Mouse (Mus musculus): Measurements from ENCODE around the gene F12.

The F12 gene

DNA sequence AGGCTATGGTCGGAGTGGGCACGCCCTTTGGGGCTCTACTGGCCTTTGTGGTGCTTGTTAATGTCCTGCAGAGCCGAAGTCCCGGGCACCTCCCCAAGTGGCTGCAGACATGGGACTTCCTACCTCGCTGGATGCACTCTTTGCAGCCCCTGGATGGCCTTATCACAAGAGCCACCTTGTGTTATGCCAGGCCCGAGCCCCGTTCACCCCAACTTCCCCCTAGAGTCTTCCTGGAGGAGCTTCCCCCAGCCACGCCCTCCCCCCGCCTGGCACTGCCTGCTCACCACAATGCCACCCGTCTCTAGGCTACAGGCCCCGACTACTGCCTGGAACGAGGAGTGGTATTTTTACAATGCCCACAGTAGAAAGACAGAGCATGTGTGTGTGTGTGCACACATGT, 13.3 kb downstream of the F12 start:
- DNase-seq (ENCODE audit: low read depth, low spot score): no peak

DNA sequence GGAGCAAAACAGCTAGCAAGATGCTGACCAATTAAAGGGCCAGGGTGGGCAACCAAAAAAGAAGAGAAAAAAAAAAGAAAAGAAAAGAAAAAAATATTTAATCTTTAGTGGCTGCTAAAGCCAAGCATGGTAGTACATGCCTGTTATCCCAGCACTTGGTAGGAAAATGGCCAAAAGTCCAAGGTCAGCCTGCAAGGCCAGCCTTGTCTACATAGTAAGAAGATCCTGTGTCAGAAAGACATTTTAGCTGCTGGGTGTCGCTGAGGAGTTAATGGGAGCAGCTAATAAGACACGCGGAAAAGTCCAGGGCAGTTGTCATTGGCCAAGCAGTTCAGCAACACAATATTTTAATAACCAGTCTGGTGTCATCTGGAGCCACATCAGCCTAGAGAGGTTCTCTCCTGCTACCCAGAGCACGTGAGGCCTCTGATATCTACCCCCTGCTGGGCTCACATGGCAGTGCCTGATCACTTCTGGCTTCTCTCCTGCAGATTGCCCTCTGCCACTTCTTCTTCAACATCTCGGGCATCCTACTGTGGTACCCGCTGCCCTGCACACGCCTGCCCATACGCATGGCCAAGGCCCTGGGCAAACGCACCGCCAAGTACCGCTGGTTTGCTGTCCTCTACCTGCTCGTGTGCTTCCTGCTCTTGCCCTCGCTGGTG, 13.8 kb downstream of the F12 start:
- no peak for DNase-seq (ENCODE audit: low read depth, low spot score)

DNA sequence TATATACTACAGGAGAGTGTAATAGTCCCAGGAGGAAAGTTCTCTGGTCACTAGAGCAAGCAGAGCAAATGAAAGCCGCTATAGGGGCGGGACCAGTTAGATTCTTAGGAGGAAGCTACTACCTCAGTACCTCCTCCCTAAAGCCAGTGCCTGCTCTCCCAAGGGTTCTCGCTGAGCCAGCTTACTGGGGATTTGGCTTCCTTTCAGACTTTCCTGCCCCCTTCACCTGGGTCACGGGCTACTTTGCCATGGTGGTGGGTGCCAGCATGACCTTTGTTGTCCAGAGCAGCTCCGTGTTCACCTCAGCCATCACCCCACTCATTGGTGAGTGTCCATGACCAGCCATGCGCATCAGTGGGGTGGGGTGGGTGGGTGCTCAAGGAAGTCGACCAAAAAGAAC, 14.8 kb downstream of the F12 start:
- no peak for DNase-seq (ENCODE audit: low read depth, low spot score)

DNA sequence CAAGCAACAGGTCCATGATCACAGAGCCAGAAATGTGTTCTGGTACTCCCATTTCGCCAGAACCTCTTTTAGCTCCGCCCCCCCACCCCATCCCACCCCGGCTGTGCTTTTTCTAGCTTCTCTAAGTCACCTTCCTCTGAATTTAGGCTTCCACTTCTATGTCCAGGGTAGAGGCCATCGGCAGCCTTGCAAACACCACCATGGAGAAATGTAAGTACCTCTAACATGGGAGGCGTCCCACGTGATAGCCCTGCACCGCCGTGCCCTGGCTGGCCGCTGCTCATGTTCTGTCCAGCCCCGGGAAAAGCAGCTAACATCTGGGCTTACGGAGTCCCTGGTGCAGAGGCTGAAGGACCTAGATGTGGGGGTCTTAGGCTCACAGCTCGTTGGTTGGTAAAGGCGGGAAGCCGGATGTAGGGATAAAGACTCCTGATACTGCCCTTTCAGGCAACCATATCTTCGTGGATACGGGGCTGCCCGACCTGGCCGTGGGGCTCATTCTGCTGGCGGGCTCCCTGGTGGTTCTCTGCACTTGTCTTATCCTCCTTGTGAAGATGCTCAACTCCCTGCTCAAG, 18.0 kb downstream of the F12 start:
- no peak for DNase-seq (ENCODE audit: low read depth, low spot score)

DNA sequence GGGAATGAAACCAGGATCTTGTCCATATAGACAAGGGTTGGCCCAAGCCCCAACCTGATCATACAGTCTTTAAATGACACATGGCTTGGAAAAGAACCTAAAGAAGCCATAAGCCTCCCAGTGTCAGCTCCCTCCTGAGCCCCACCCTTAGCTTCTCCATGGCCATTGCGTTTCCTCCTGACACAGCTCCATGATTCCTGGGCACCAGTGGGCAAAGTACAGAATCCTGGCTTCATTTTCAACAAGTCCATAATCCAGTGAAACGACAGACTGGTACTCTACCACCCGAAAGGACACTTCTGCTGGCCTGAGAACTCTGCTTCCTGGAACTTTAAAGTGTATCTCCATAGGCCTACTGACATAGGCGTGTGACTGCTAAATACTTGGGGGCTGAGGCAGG, 19.3 kb downstream of the F12 start:
- DNase-seq (ENCODE audit: low read depth, low spot score): no peak

DNA sequence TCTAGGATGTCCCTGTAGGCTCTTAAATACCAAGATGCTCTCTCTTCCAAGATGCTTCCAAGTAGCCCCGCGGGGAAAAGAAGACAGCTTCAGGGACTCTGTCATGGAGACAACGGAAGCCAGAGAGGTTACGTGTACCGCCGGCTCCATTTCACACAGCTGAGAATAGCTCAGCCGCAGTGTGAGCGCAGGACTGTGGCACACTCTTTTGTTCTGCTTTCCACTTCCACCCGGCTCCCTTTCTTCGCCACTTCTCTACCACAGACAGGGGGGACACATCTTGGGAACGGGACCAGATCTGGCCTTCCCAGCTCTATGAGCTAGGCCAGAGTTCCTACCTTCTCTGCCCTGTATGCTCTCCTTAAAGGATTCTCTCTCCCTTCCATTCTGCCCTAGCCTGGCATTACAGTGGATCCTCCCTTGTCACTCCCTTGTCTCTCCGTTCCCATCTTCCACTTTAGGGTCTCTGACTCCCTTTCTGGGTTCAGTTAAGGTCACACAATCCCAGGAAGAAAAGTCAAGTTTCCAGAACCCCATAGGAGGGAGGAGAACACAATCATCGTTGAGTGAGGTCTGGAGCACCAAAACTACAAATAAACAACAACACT, 20.7 kb downstream of the F12 start:
- no peak for DNase-seq (ENCODE audit: low read depth, low spot score)

DNA sequence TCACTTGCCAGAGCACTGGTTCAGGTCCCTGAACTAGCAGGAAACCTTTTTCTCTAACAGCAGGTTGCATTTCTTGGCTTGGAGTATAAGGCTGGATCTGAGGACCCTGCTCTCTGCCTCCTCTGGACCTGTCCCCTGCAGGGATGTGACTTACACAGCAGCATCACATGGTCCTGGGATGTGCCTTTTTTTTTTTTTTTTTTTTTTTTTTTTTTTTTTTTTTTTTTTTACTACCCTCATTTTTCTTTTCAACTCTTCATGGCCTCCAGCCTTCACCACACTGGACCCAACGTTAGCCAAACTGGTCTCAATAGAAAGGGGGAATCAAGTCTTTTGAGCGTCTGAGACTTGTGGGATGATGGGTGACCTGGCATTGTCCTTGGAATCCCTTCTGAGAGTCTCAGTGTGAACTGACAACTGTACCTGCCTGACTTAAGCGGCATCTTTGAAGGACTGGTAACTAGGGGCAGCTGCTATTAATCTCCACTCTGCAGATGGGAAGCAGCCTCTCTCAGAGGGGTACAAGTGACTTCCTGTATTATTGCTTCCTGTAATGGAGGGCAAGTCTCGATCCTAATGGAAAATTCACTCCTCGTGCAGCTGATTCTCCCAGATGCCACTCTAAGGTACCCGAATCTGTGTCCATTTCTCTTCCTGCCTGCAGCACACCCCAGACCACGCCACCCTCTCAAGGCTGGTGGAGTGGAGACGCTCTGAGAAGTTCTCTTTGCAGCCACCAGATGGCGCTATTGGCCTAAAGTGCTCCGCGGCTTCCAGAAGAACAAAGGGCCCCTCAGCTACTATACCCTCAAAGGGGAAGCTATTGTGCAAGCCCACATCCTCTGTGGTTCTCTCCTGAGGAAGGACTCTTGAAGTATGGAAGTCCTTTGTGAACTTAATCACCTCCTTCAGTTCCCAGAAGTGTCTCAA, 21.5 kb downstream of the F12 start:
- DNase-seq (ENCODE audit: low read depth, low spot score): peak; percentile 84

DNA sequence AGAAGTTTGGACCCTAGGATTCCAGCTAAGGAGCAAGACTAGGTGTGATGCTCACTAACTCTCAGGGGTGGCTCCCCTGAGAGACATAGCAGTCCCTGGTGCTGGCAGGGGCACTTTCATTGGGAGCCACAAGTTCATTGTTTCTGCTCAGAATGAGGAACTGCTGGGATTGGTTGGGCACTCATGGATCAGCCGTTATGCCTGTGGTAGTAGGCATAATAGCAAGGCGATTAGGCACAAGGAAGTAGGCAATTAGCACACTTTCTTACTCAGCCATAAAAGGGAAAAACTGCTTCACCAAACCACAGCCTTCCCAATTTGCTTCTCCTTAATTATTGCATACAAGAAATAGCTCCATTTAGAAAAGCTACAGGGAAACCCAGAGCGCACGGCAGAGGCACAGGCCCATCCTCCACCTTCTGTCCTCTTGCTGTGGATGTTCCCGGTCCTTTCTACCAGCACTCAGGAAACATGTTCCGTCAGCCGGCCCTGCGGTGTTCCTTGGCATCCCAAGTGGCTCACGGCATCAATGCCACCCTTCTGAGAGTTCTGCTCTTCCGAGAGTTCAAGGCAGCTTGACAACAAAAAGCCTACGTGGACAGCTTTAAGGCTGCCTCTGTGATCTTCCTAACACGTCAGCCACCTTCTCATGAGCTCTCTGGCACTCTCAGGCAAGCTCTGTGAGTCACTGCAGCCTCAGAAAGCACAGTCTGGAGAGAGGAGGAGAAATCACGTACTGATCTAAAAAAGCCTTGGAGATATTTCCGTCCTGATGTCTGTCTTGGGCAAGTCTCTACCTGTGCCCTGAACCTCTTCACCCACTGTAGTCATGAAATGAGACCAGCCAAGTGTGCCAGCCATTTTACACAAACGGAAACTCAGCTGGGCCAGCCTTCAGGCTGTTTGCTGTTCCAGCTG, 22.4 kb downstream of the F12 start:
- no peak for DNase-seq (ENCODE audit: low read depth, low spot score)

DNA sequence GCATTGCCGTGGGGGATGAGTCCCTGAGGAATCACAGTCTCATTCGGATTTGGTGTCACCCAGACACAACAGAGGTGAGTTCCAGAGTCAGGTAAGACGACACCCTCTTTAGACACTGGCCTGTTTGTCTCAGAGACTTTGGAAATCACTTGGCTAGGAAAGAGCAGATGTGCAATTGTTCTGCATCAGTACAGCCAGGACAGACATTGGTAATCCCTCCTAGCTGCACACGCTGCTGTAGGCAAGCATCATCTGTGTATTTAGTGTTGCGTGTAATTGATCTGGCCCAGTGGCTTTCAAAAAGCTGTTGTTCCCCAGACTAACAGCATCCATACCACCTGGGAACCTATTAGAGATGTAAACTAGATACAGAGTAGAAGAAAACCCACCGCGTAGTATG, 23.3 kb downstream of the F12 start:
- DNase-seq (ENCODE audit: low read depth, low spot score): no peak

DNA sequence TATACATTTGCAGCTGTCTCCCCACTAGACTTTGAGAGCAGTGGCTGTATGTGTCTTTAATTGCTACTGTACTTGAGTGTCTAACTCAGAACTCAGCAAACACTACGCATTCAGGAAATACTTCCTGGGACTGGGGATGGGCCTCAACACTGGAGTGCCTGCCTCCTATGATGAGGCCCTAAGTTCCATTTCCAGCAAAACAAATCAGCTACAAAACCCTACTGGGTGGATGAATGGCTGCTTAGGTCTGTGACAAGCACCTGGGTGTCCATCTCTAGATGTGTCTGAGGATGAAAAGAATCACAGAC, 26.6 kb downstream of the F12 start:
- DNase-seq (ENCODE audit: low read depth, low spot score): no peak

DNA sequence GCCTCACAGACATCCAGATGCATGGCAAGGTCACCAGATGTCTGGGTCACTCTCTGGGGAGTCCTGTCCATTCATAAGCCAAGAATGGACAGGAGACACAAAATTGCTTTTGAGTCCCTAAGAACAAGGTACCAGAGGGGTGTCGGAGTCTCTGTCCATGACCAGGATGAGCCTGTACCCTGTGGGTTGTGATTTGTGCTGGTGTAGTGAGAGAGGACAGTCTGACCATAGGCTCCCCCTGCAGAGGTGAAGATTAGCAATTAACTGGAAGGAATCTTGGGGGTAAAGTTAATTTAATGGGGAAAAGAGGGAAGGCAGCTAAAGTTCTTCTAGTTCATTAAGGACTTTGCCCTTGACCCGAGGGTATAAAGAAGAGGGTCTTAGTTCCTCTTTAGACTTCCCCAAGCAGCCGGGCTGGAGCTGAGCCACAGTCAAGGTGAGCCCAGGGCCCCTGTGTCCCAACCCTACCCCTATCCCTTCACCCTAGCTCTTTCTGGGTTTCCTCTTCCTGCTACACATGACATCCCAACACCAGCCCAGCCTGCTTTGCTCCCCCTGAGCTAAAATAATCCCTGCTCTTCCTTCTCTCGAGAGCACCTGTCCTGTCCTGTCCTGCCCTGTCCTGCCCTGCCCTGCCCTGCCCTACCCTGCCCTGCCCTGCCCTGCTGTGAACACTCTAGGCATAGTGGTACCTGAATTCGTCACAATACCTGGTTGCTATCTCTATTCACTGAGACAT, 27.1 kb downstream of the F12 start:
- DNase-seq (ENCODE audit: low read depth, low spot score): no peak

DNA sequence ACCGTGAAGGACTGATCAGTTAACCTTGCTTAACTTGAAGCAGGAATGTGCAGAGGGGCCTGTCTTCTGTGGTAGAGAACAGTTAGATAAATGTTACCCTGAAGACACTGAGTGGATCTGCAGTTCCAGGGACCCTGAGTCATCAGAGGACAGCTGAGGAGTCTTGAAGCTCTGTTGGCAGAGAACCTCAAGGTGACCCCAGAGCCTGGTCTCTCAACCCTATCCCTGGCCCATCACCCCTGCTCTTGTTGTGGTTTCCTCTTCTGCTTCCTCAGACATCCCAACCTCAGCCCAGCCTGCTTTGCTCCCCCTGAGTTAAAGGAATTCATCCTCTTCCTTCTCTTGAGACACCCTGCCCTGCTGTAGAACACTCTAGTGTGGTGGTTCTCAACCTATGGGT, 28.5 kb downstream of the F12 start, which contains the start of gene Slc34a1:
TSS of gene Slc34a1 (plus strand) at position 100 of the 400 bp plus-strand sequence.
- no peak for DNase-seq (ENCODE audit: low read depth, low spot score)

DNA sequence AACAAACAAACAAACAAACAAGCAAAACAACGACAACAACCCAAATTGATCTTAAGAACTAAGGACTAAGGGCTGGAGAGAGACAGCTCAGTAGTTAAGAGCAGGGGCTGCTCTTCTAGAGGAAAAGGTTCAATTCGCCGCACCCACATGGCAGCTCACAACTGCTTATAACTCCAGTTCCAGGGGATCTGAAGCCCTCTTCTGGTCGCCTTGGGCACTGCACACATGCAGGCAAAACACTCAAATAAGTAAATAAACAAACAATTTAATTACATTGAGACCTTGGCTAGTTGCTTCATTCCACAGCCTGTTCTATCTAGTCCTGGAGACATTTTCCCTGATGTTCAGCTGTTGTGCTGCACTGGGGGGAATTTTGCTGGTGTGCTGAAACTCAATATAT, 33.7 kb downstream of the F12 start:
- DNase-seq (ENCODE audit: low read depth, low spot score): peak; percentile 74

DNA sequence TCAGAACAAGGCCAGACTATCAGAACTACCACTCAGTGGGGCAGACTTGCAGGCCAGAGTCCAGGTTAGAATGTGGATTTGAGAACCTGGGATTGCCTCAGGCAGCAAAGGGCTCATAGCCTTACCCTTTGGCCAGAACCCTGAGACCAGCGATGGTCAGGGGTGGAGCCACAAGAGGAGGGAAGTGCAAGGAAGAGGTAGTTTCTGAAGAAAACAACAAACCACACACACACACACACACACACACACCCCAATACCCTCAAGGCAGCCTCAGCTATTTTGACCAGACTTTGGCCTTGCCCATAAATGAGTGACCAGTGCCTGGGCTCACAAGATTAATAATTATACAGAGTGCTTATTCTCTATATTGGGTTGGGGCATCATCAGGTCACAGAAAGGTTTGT, 35.0 kb downstream of the F12 start:
- DNase-seq (ENCODE audit: low read depth, low spot score): no peak

DNA sequence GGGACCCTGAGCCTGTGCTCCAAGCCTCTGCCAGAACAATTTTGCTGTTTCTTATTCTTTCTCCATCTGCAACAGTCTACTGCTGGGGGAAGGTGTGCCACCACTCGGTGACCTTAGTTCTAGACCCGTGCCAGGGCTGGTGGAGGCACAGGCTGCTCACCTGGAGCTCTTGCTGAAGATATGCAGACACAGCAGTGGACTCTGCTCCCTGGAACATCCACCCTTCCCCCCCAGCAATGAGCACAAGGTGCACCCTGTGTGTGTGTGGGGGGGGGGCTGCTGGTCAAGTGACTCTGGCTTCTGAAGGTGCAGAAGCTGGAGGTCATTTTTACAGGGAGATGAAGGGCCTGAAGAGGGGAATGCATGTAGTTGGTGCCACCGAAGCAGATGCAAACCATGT, 35.9 kb downstream of the F12 start:
- no peak for DNase-seq (ENCODE audit: low read depth, low spot score)

DNA sequence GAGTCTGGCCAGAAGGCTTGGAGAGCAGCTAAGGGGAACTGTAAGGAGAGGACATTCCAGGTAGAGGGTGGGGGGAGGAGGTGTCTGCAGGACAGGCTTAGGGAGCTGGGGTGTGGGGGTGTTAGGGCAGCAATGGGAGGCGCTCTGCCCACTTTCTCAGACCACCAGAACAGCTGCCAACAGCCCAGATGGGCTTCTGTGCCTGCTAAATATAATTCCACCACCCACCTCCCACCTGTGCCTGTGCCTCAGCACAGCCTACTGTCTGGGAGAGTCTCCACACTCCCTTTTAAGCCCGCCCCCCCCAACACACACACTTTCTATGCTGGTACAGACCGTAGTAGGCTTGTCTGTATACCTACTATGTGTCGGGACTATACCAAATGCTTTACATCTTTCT, 44.8 kb downstream of the F12 start:
- no peak for DNase-seq (ENCODE audit: low read depth, low spot score)

DNA sequence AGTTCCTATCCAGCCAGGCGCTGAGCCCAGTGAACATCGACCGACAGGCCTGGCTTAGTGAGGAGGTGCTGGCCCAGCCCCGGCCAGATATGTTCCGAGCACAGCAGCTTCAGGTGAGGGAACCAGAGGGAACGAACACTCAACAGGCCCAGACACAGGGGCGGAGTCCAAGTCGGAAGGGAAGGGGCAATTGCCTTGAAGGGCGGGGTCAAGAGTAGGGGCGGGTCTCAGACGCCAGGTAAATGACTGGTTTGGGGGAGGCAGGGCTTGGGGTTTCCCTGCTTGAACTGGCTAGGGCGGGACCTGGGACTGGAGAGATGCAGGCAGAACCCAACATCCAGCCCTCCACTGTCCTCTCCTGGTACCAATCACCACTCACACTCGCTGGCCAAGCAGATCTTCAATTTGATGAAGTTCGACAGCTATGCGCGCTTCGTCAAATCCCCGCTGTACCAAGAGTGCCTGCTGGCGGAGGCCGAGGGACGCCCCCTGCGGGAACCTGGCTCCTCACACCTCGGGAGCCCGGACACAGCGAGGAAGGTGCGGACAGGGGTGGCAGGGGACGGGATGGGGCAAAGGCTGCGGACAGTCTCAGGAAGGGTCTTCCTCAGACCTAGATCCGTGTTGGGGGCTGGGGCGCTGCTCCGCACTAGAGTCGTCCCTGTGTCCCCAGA, 47.5 kb downstream of the F12 start:
- no peak for DNase-seq (ENCODE audit: low read depth, low spot score)

DNA sequence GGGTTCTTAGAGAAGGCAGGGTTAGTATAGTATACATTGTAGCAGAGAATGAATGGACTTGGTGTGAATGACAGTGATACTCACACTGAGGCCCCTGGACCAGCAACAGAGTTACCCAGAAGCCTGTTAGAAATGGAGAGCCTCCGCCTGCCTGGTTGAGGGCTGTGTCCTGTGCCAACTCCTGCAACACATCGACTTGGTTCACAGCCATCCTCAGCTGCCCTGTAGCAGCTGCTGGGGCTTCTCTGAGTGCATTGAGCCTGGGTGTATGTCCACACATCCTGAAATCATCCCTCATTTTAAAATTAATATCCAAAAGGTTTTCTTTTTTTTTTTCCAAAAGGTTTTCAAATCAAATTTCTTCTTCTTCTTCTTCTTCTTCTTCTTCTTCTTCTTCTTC, 50.7 kb downstream of the F12 start:
- no peak for DNase-seq (ENCODE audit: low read depth, low spot score)

DNA sequence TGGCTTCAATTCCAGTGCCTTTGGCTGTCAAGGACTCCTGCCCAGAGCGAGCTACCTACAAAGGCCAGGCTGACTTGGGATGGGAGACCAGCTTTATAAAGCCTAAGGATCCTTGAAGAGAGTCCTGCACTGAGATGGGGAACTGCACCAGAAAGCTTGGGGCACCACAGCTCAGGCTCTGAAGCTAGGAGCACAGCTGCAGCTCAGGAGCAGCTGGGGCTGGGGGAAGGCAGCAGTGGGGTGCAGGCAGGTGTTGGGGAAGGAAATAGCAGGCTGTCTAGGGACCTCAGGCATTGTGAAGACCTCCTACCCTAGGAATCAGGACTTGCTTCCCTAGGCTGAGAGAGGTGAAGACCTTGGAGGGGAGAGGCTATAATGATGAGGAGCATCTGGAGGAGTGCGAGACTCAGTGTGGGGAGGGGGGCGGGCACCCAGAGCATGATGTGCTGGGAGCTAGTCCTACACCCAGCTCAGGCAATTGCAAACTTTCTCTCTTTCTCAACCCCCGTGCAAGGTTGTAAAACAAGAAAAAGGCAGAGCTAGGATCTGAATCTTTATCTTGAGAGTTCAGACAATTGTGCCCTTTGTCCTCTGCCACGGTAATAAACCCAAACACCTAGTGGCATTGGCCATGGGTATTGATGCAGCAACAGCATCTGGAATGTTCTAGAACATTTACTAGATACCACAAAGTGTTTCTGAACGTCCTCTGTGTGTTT, 52.2 kb downstream of the F12 start:
- peak; percentile 71 for DNase-seq (ENCODE audit: low read depth, low spot score)

DNA sequence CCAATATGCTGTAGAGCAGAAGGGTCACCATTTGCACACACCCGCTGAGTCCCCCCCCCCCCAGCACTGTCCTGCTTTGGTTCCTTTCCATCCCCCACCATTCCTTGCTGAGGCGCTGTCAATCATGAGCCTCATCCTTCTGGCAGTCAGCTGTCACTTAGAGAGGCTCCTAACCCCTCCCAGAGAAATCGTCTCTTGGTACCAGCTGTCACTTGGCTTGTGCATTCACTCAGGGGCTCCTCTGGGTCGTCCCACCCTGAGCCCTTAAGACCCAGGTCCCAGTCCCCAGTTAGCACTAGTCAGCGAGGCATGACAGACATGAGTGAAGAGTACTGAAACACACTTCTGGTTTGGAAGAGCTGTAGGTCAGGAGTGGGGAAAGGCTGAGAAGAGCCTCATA, 54.9 kb downstream of the F12 start:
- DNase-seq (ENCODE audit: low read depth, low spot score): no peak
